Mouse (Mus musculus): ENCODE measurements around the gene Abhd2. TPM values are rescaled to one million over a fixed set of nuclear protein-coding genes. Genes with fewer than 3 reads are reported as not detected.

The Abhd2 gene
- polyA plus RNA-seq, 1 experiment from 2014 or later = 5.4 TPM

GRCm38 (mm10) chr7:79303183-79303761 is 30.3 kb downstream of the Abhd2 start:
- 87% methylated on average over 6 of the region's 6 CpGs for WGBS

GRCm38 (mm10) chr7:79308455-79309030 is 35.5 kb downstream of the Abhd2 start:
- Histone ChIP-seq H3K9me3 (no peaks in the 10 kb centered on the region), H3K4me3 (no peak overlapping the region), H3K27ac (0 out of 2 replicates have a peak overlapping the region, but pooled peaks have one; percentile 53), H3K36me3 (no peaks in the 10 kb centered on the region), H3K4me1 (peaks cover 44% of the 10 kb centered on the region), H3K27me3 (ENCODE audit: insufficient read depth, poor library complexity, severe bottlenecking) (no peaks in the 10 kb centered on the region)
- WGBS = 63% methylated on average over 8 of the region's 8 CpGs
- DNase-seq (ENCODE audit: low spot score) = no peak

More at GRCm38 (mm10) chr7:79303183-79303761, 30.3 kb downstream of the Abhd2 start:
- Histone ChIP-seq H3K4me1 (peaks cover 54% of the 10 kb centered on the region), H3K4me3 (no peak overlapping the region), H3K27me3 (ENCODE audit: insufficient read depth, poor library complexity, severe bottlenecking) (no peaks in the 10 kb centered on the region), H3K36me3 (0 out of 2 replicates have a peak, but pooled peaks cover 2% of the 10 kb centered on the region), H3K27ac (0 out of 2 replicates have a peak overlapping the region, but pooled peaks have one; percentile 29), H3K9me3 (no peaks in the 10 kb centered on the region)
- no peak for DNase-seq (ENCODE audit: low spot score)

GRCm38 (mm10) chr7:79309247-79310190 is 36.5 kb downstream of the Abhd2 start:
- H3K36me3 ChIP-seq = no peaks in the 10 kb centered on the region
- peaks cover 50% of the 10 kb centered on the region for H3K4me1 ChIP-seq
- 56% methylated on average over 19 of the region's 19 CpGs for WGBS
- H3K9me3 ChIP-seq = no peaks in the 10 kb centered on the region
- peak overlapping the region; percentile 53; the same call in 1 of the 2 replicates for H3K27ac ChIP-seq
- no peaks in the 10 kb centered on the region for H3K27me3 ChIP-seq (ENCODE audit: insufficient read depth, poor library complexity, severe bottlenecking)
- H3K4me3 ChIP-seq = no peak overlapping the region
- DNase-seq (ENCODE audit: low spot score) = no peak

- Histone ChIP-seq H3K9me3 (no peaks in the 10 kb centered on the region), H3K4me1 (peaks cover 57% of the 10 kb centered on the region), H3K4me3 (no peak overlapping the region), H3K36me3 (no peaks in the 10 kb centered on the region), H3K27me3 (ENCODE audit: insufficient read depth, poor library complexity, severe bottlenecking) (no peaks in the 10 kb centered on the region), H3K27ac (no peak overlapping the region)
- no peak for DNase-seq (ENCODE audit: low spot score)
- 76% methylated on average over 1 of the region's 1 CpGs for WGBS
Observed at GRCm38 (mm10) chr7:79310191-79310555, 37.2 kb downstream of the Abhd2 start.

GRCm38 (mm10) chr7:79311420-79311988 is 38.5 kb downstream of the Abhd2 start:
- Histone ChIP-seq H3K27me3 (ENCODE audit: insufficient read depth, poor library complexity, severe bottlenecking) (no peaks in the 10 kb centered on the region), H3K27ac (no peak overlapping the region), H3K4me3 (no peak overlapping the region), H3K9me3 (no peaks in the 10 kb centered on the region), H3K4me1 (peaks cover 70% of the 10 kb centered on the region), H3K36me3 (no peaks in the 10 kb centered on the region)
- no peak for DNase-seq (ENCODE audit: low spot score)
- WGBS = 94% methylated on average over 5 of the region's 5 CpGs

- no peaks in the 10 kb centered on the region for H3K36me3 ChIP-seq
- H3K4me1 ChIP-seq = peaks cover 70% of the 10 kb centered on the region
- no peaks in the 10 kb centered on the region for H3K27me3 ChIP-seq (ENCODE audit: insufficient read depth, poor library complexity, severe bottlenecking)
- H3K9me3 ChIP-seq = no peaks in the 10 kb centered on the region
- H3K4me3 ChIP-seq = no peak overlapping the region
- peak overlapping the region; percentile 62; the same call in 1 of the 2 replicates for H3K27ac ChIP-seq
- WGBS = 73% methylated on average over 8 of the region's 8 CpGs
- no peak for DNase-seq (ENCODE audit: low spot score)
Observed at GRCm38 (mm10) chr7:79312246-79312645, 39.2 kb downstream of the Abhd2 start.

GRCm38 (mm10) chr7:79313519-79314059 is 40.6 kb downstream of the Abhd2 start:
- 25% methylated on average over 12 of the region's 12 CpGs for WGBS
- H3K27ac ChIP-seq = peak overlapping the region; percentile 62

GRCm38 (mm10) chr7:79314517-79314916 is 41.5 kb downstream of the Abhd2 start:
- H3K27ac ChIP-seq = 0 out of 2 replicates have a peak overlapping the region, but pooled peaks have one; percentile 18
- H3K4me1 ChIP-seq = peaks cover 65% of the 10 kb centered on the region
- DNase-seq (ENCODE audit: low spot score) = no peak
- H3K36me3 ChIP-seq = no peaks in the 10 kb centered on the region
- H3K4me3 ChIP-seq = no peak overlapping the region
- no peaks in the 10 kb centered on the region for H3K9me3 ChIP-seq
- no peaks in the 10 kb centered on the region for H3K27me3 ChIP-seq (ENCODE audit: insufficient read depth, poor library complexity, severe bottlenecking)
- WGBS = 69% methylated on average over 5 of the region's 5 CpGs

More at GRCm38 (mm10) chr7:79313519-79314059, 40.6 kb downstream of the Abhd2 start:
- no peak for DNase-seq (ENCODE audit: low spot score)
- H3K4me3 ChIP-seq = no peak overlapping the region
- H3K27me3 ChIP-seq (ENCODE audit: insufficient read depth, poor library complexity, severe bottlenecking) = no peaks in the 10 kb centered on the region
- H3K36me3 ChIP-seq = no peaks in the 10 kb centered on the region
- H3K9me3 ChIP-seq = no peaks in the 10 kb centered on the region
- H3K4me1 ChIP-seq = peaks cover 74% of the 10 kb centered on the region

GRCm38 (mm10) chr7:79315149-79315548 is 42.1 kb downstream of the Abhd2 start:
- WGBS = 69% methylated on average over 8 of the region's 8 CpGs
- no peak for DNase-seq (ENCODE audit: low spot score)
- H3K27ac ChIP-seq = peak overlapping the region; percentile 18; the same call in 1 of the 2 replicates

GRCm38 (mm10) chr7:79316069-79316695 is 43.2 kb downstream of the Abhd2 start:
- 31% methylated on average over 10 of the region's 10 CpGs for WGBS
- no peaks in the 10 kb centered on the region for H3K9me3 ChIP-seq
- H3K4me1 ChIP-seq = peaks cover 53% of the 10 kb centered on the region
- no peak overlapping the region for H3K4me3 ChIP-seq
- DNase-seq (ENCODE audit: low spot score) = no peak
- H3K36me3 ChIP-seq = no peaks in the 10 kb centered on the region
- H3K27ac ChIP-seq = peak overlapping the region; percentile 18; the same call in 1 of the 2 replicates
- no peaks in the 10 kb centered on the region for H3K27me3 ChIP-seq (ENCODE audit: insufficient read depth, poor library complexity, severe bottlenecking)

More at GRCm38 (mm10) chr7:79315149-79315548, 42.1 kb downstream of the Abhd2 start:
- H3K36me3 ChIP-seq = no peaks in the 10 kb centered on the region
- H3K9me3 ChIP-seq = no peaks in the 10 kb centered on the region
- no peaks in the 10 kb centered on the region for H3K27me3 ChIP-seq (ENCODE audit: insufficient read depth, poor library complexity, severe bottlenecking)
- peaks cover 59% of the 10 kb centered on the region for H3K4me1 ChIP-seq
- H3K4me3 ChIP-seq = no peak overlapping the region

- H3K4me3 ChIP-seq = no peak overlapping the region
- H3K4me1 ChIP-seq = peaks cover 50% of the 10 kb centered on the region
- no peaks in the 10 kb centered on the region for H3K9me3 ChIP-seq
- 77% methylated on average over 7 of the region's 7 CpGs for WGBS
- no peaks in the 10 kb centered on the region for H3K27me3 ChIP-seq (ENCODE audit: insufficient read depth, poor library complexity, severe bottlenecking)
- no peak for DNase-seq (ENCODE audit: low spot score)
- H3K36me3 ChIP-seq = no peaks in the 10 kb centered on the region
- no peak overlapping the region for H3K27ac ChIP-seq
Observed at GRCm38 (mm10) chr7:79317576-79317975, 44.6 kb downstream of the Abhd2 start.

Measured in heart, embryonic 10.5 days (tissue).